Mouse (Mus musculus): ENCODE results near the gene Ccr7. TPM values are rescaled to one million over a fixed set of nuclear protein-coding genes. Genes with fewer than 3 reads are reported as not detected.

Gene Ccr7
- total and polyA plus RNA-seq, 3 experiments = 0.04 to 0.06 TPM; not detected in 1

- peaks cover 3 to 11% of the 10 kb centered on the region in 2 experiments for H3K27me3 ChIP-seq (ENCODE audit: control insufficient read depth in 1 of 2, insufficient read depth in 2 of 2, low read length in 2 of 2)
- no peak for DNase-seq (ENCODE audit: low read depth, low spot score)
- no peaks in the 10 kb centered on the region for H3K4me1 ChIP-seq (ENCODE audit: control insufficient read depth in 1 of 2, insufficient read depth in 2 of 2, low read length in 2 of 2)
- no peaks in the 10 kb centered on the region for H3K36me3 ChIP-seq (ENCODE audit: control insufficient read depth in 1 of 2, insufficient read depth in 2 of 2, low read length in 2 of 2)
- H3K9ac ChIP-seq (ENCODE audit: control insufficient read depth, low read depth, low read length, poor library complexity, severe bottlenecking) = no peak overlapping the region
- no peaks in the 10 kb centered on the region for H3K9me3 ChIP-seq (replicated peaks; ENCODE audit: insufficient read depth, low read length)
- no peak overlapping the region for H3K27ac ChIP-seq (ENCODE audit: control insufficient read depth, low read depth, low read length)
- TF ChIP-seq POLR2AphosphoS5 (IDR thresholded peaks at IDR 0.05; ENCODE audit: borderline replicate concordance, low read depth, low read length) (no peak), JUND (IDR thresholded peaks at IDR 0.05; ENCODE audit: low read depth, low read length) (no peak), ZKSCAN1 (IDR thresholded peaks at IDR 0.05; ENCODE audit: low read depth, low read length) (no peak), MYC (IDR thresholded peaks at IDR 0.05; ENCODE audit: low read depth, low read length) (no peak), SMC3 (IDR thresholded peaks at IDR 0.05; ENCODE audit: low read depth, low read length) (no peak), NRF1 (IDR thresholded peaks at IDR 0.05; ENCODE audit: insufficient read depth, low read depth, low read length, poor library complexity, severe bottlenecking) (no peak), ZMIZ1 (IDR thresholded peaks at IDR 0.05; ENCODE audit: low read depth, low read length) (no peak), CHD2 (IDR thresholded peaks at IDR 0.05; ENCODE audit: low read length) (no peak), POLR2AphosphoS2 (IDR thresholded peaks at IDR 0.05; ENCODE audit: low read length) (no peak), MEF2A (IDR thresholded peaks at IDR 0.05; ENCODE audit: extremely low read depth, insufficient replicate concordance, low read depth, low read length, poor library complexity, severe bottlenecking) (no peak), SIN3A (IDR thresholded peaks at IDR 0.05; ENCODE audit: low read length) (no peak), TAL1 (IDR thresholded peaks at IDR 0.05; ENCODE audit: low read length) (no peak), GATA1 (IDR thresholded peaks at IDR 0.05; ENCODE audit: low read depth, low read length) (no peak), MXI1 (IDR thresholded peaks at IDR 0.05; ENCODE audit: low read depth, low read length) (no peak), RAD21 (IDR thresholded peaks at IDR 0.05; ENCODE audit: low read depth, low read length) (no peak), ZC3H11A (IDR thresholded peaks at IDR 0.05; ENCODE audit: low read depth, low read length) (no peak), EP300 (IDR thresholded peaks at IDR 0.05; ENCODE audit: low read depth in 1 of 2, low read length in 2 of 2) (no peak)
- H3K4me3 ChIP-seq (ENCODE audit: control insufficient read depth in 1 of 2, insufficient read depth in 1 of 2, low read depth in 2 of 2, low read length in 2 of 2) = no peak overlapping the region
- H3K79me2 ChIP-seq (ENCODE audit: control insufficient read depth, insufficient read depth, low read length, poor library complexity) = no peaks in the 10 kb centered on the region
Measured at GRCm38 (mm10) chr11:99177054-99177924, 22.4 kb upstream of the Ccr7 start.

DNA sequence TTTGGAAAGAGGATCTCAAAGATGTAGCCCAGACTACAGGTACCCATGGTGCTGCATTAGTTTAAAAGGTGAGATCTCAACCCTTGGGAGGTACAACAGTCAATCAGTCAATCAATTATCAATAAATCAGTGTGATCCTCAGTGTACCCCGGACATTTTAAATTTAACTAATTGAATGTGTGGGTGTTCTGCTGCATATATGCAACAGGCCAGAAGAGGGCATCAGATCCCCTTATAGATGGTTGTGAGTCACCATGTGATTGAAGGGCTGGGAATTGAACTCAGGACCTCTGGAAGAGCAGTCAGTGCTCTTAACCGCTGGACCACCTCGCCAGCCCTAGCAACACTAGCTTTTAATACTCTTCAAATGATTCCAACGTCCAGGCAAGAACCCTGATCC is 17.1 kb upstream of the Ccr7 start:
- Histone ChIP-seq H3K4me3 (ENCODE audit: control insufficient read depth in 1 of 2, insufficient read depth in 1 of 2, low read depth in 2 of 2, low read length in 2 of 2) (no peak overlapping the region), H3K27me3 (ENCODE audit: control insufficient read depth in 1 of 2, insufficient read depth in 2 of 2, low read length in 2 of 2) (peaks cover 9 to 14% of the 10 kb centered on the region in 2 experiments), H3K27ac (ENCODE audit: control insufficient read depth, low read depth, low read length) (no peak overlapping the region), H3K9ac (ENCODE audit: control insufficient read depth, low read depth, low read length, poor library complexity, severe bottlenecking) (no peak overlapping the region), H3K79me2 (ENCODE audit: control insufficient read depth, insufficient read depth, low read length, poor library complexity) (no peaks in the 10 kb centered on the region), H3K36me3 (ENCODE audit: control insufficient read depth in 1 of 2, insufficient read depth in 2 of 2, low read length in 2 of 2) (no peaks in the 10 kb centered on the region), H3K4me1 (ENCODE audit: control insufficient read depth in 1 of 2, insufficient read depth in 2 of 2, low read length in 2 of 2) (peaks cover 0 to 10% of the 10 kb centered on the region in 2 experiments; a peak in 1 of 4 replicates), H3K9me3 (replicated peaks; ENCODE audit: insufficient read depth, low read length) (no peaks in the 10 kb centered on the region)
- DNase-seq (ENCODE audit: low read depth, low spot score) = peak; percentile 50
- peak; percentile 33 to 50 (median 40) for TF ChIP-seq CTCF (IDR thresholded peaks at IDR 0.05 in 2 of 3, conservative IDR thresholded peaks at IDR 0.05 in 1 of 3; ENCODE audit: control insufficient read depth in 1 of 3, insufficient read depth in 1 of 3, low read depth in 2 of 3, low read length in 3 of 3, poor library complexity in 1 of 3, severe bottlenecking in 1 of 3)
- TF ChIP-seq ZKSCAN1 (IDR thresholded peaks at IDR 0.05; ENCODE audit: low read depth, low read length) = no peak
- peak; percentile 82 for TF ChIP-seq TBP (IDR thresholded peaks at IDR 0.05; ENCODE audit: low read depth, low read length)
- TF ChIP-seq JUND (IDR thresholded peaks at IDR 0.05; ENCODE audit: low read depth, low read length) = no peak
- no peak for TF ChIP-seq MAX (IDR thresholded peaks at IDR 0.05; ENCODE audit: low read length)
- TF ChIP-seq POLR2A (IDR thresholded peaks at IDR 0.05; ENCODE audit: control insufficient read depth in 1 of 2, insufficient read depth in 1 of 2, low read depth in 1 of 2, low read length in 2 of 2, poor library complexity in 1 of 2) = no peak
- no peak for TF ChIP-seq GATA1 (IDR thresholded peaks at IDR 0.05; ENCODE audit: low read depth, low read length)
- no peak for TF ChIP-seq SIN3A (IDR thresholded peaks at IDR 0.05; ENCODE audit: low read length)
- no peak for TF ChIP-seq POLR2AphosphoS5 (IDR thresholded peaks at IDR 0.05; ENCODE audit: borderline replicate concordance, low read depth, low read length)
- no peak for TF ChIP-seq MYC (IDR thresholded peaks at IDR 0.05; ENCODE audit: low read depth, low read length)
- no peak for TF ChIP-seq RCOR1 (IDR thresholded peaks at IDR 0.05; ENCODE audit: low read depth, low read length)
- TF ChIP-seq E2F4 (IDR thresholded peaks at IDR 0.05; ENCODE audit: borderline replicate concordance, low read depth, low read length) = no peak
- TF ChIP-seq EP300 (IDR thresholded peaks at IDR 0.05; ENCODE audit: low read depth in 1 of 2, low read length in 2 of 2) = no peak
- no peak for TF ChIP-seq TAL1 (IDR thresholded peaks at IDR 0.05; ENCODE audit: low read length)
- TF ChIP-seq ETS1 (IDR thresholded peaks at IDR 0.05; ENCODE audit: low read depth, low read length) = no peak
- TF ChIP-seq RAD21 (IDR thresholded peaks at IDR 0.05; ENCODE audit: low read depth, low read length) = peak; percentile 37
- TF ChIP-seq MEF2A (IDR thresholded peaks at IDR 0.05; ENCODE audit: extremely low read depth, insufficient replicate concordance, low read depth, low read length, poor library complexity, severe bottlenecking) = no peak
- TF ChIP-seq TCF12 (IDR thresholded peaks at IDR 0.05; ENCODE audit: low read depth, low read length) = no peak
- no peak for TF ChIP-seq HCFC1 (IDR thresholded peaks at IDR 0.05; ENCODE audit: low read depth, low read length)
- TF ChIP-seq KAT2A (conservative IDR thresholded peaks at IDR 0.05; ENCODE audit: low read depth, low read length) = no peak
- no peak for TF ChIP-seq ZNF384 (IDR thresholded peaks at IDR 0.05; ENCODE audit: low read depth, low read length)
- no peak for TF ChIP-seq MXI1 (IDR thresholded peaks at IDR 0.05; ENCODE audit: low read depth, low read length)

Measured in MEL (cell line).